Mouse (Mus musculus): Measurements from ENCODE around the gene Tas2r136. TPM values are rescaled to one million over a fixed set of nuclear protein-coding genes. Genes with fewer than 3 reads are reported as not detected.

Tas2r136 gene
- not detected in 2 replicates for polyA plus RNA-seq (2014; fragmentation: Nextera tagmentation; extraction: Ambion mirVana)

DNA sequence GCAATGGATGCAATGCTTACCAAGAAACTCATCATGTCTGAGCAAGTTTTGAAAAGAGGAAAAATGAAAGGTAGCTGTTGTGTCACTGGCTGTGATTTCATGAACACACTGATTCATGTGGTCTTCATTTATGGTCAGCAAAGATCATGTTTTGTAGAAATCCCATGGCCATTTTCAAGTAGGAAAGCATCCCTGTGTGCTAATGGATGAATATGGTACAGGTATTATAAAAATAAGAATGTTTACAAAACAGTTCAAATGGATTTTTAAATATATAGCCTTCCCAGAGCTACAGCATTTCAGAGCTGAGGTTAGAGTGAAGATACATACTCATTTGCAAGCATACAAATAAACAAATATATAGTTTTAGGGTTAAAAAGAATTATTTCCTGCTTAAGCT, at the start of gene Tas2r136:
TSS of gene Tas2r136 (minus strand) at position 101 of the 400 bp plus-strand sequence.
- H3K9me3 ChIP-seq (ENCODE audit: control insufficient read depth, low read length) = no peaks in the 10 kb centered on the region
- no peak within 1 kb of the TSS for H3K9ac ChIP-seq (ENCODE audit: low read length)
- H3K36me3 ChIP-seq (ENCODE audit: control insufficient read depth, insufficient read depth, low read length) = no peaks in the 10 kb centered on the region
- no peak within 1 kb of the TSS for H3K4me2 ChIP-seq (ENCODE audit: low read length)
- H3K27me3 ChIP-seq (ENCODE audit: control insufficient read depth, insufficient read depth, low read length) = no peaks in the 10 kb centered on the region
- H3K4me3 ChIP-seq (ENCODE audit: control insufficient read depth in 1 of 2, insufficient read depth in 1 of 2, low read depth in 1 of 2, low read length in 2 of 2) = no peak within 1 kb of the TSS
- no peak for ATAC-seq (ENCODE audit: insufficient number of reproducible peaks, insufficient read depth, low FRiP score, low read depth)
- H3K4me1 ChIP-seq (ENCODE audit: control insufficient read depth in 2 of 2, insufficient read depth in 2 of 2, low read length in 2 of 2) = no peaks in the 10 kb centered on the region
- no peak within 1 kb of the TSS for H3K27ac ChIP-seq (replicated peaks in 1 of 2; ENCODE audit: control insufficient read depth in 1 of 2, insufficient read depth in 1 of 2, low read depth in 2 of 2, low read length in 2 of 2)

DNA sequence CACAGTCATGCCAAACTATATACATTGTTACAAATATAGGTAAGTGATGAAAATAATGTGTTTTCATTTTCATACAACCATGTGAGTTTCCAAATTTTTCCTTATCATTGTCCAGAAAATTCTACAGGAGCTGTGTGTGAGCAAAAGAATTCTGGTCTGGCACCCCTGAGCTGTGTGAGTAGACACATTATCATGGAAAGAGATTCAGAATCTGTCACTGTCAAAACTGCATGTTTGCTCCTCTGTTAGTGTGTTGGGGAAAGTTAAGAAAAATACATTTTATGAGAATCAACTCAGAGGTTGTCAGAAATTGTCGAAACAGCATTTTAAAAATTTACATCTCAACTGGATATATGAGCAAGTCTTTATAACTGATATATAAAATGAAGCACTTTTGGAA, 24.6 kb upstream of the Tas2r136 start, which contains the start of gene Tas2r117:
TSS of gene Tas2r117 (plus strand) at position 301 of the 400 bp plus-strand sequence.
- Histone ChIP-seq H3K4me2 (ENCODE audit: low read length) (no peak within 1 kb of the TSS), H3K36me3 (ENCODE audit: control insufficient read depth, insufficient read depth, low read length) (no peaks in the 10 kb centered on the region), H3K9ac (ENCODE audit: low read length) (no peak within 1 kb of the TSS), H3K27me3 (ENCODE audit: control insufficient read depth, insufficient read depth, low read length) (no peaks in the 10 kb centered on the region), H3K4me1 (ENCODE audit: control insufficient read depth in 2 of 2, insufficient read depth in 2 of 2, low read length in 2 of 2) (no peaks in the 10 kb centered on the region), H3K9me3 (ENCODE audit: control insufficient read depth, low read length) (no peaks in the 10 kb centered on the region), H3K27ac (replicated peaks in 1 of 2; ENCODE audit: control insufficient read depth in 1 of 2, insufficient read depth in 1 of 2, low read depth in 2 of 2, low read length in 2 of 2) (no peak within 1 kb of the TSS), H3K4me3 (ENCODE audit: control insufficient read depth in 1 of 2, insufficient read depth in 1 of 2, low read depth in 1 of 2, low read length in 2 of 2) (no peak within 1 kb of the TSS)
- WGBS = 76% methylated on average over 1 of the region's 1 CpGs
- ATAC-seq (ENCODE audit: insufficient number of reproducible peaks, insufficient read depth, low FRiP score, low read depth) = no peak

- H3K9me3 ChIP-seq (ENCODE audit: control insufficient read depth, low read length) = peaks cover 9% of the 10 kb centered on the region; the same call in 1 of the 2 replicates
- no peak overlapping the region for H3K4me2 ChIP-seq (ENCODE audit: low read length)
- 30% methylated on average over 1 of the region's 1 CpGs for WGBS
- no peak overlapping the region for H3K27ac ChIP-seq (replicated peaks in 1 of 2; ENCODE audit: control insufficient read depth in 1 of 2, insufficient read depth in 1 of 2, low read depth in 2 of 2, low read length in 2 of 2)
- no peaks in the 10 kb centered on the region for H3K36me3 ChIP-seq (ENCODE audit: control insufficient read depth, insufficient read depth, low read length)
- no peak overlapping the region for H3K9ac ChIP-seq (ENCODE audit: low read length)
- ATAC-seq (ENCODE audit: insufficient number of reproducible peaks, insufficient read depth, low FRiP score, low read depth) = no peak
- H3K27me3 ChIP-seq (ENCODE audit: control insufficient read depth, insufficient read depth, low read length) = no peaks in the 10 kb centered on the region
- H3K4me3 ChIP-seq (ENCODE audit: control insufficient read depth in 1 of 2, insufficient read depth in 1 of 2, low read depth in 1 of 2, low read length in 2 of 2) = no peak overlapping the region
- no peaks in the 10 kb centered on the region for H3K4me1 ChIP-seq (ENCODE audit: control insufficient read depth in 2 of 2, insufficient read depth in 2 of 2, low read length in 2 of 2)
Observed at GRCm38 (mm10) chr6:132795393-132795792, 17.4 kb upstream of the Tas2r136 start.

DNA sequence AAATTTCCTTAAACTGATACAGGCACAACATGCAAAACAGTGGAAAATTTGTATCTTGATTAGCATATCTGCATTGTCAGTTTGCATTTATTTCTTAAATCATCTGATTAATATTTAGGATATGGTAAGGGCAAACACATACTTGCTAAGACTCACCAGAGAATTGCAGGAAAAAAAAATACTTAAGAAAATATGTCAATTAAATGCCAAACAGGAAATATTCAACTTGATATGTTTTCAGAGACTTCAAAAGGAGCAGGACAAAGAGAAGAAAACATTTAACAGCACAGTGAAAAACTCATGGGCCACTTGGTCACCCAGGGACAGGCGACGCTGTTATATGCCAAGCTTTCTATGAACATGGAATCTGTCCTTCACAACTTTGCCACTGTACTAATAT, 16.1 kb downstream of the Tas2r136 start, which contains the start of gene Tas2r102:
TSS of gene Tas2r102 (plus strand) at position 301 of the 400 bp plus-strand sequence.
- no peaks in the 10 kb centered on the region for H3K9me3 ChIP-seq (ENCODE audit: control insufficient read depth, low read length)
- no peak for ATAC-seq (ENCODE audit: insufficient number of reproducible peaks, insufficient read depth, low FRiP score, low read depth)
- 89% methylated on average over 2 of the region's 2 CpGs for WGBS
- H3K27me3 ChIP-seq (ENCODE audit: control insufficient read depth, insufficient read depth, low read length) = no peaks in the 10 kb centered on the region
- H3K27ac ChIP-seq (replicated peaks in 1 of 2; ENCODE audit: control insufficient read depth in 1 of 2, insufficient read depth in 1 of 2, low read depth in 2 of 2, low read length in 2 of 2) = no peak within 1 kb of the TSS
- H3K9ac ChIP-seq (ENCODE audit: low read length) = no peak within 1 kb of the TSS
- H3K4me2 ChIP-seq (ENCODE audit: low read length) = no peak within 1 kb of the TSS
- H3K4me3 ChIP-seq (ENCODE audit: control insufficient read depth in 1 of 2, insufficient read depth in 1 of 2, low read depth in 1 of 2, low read length in 2 of 2) = no peak within 1 kb of the TSS
- H3K36me3 ChIP-seq (ENCODE audit: control insufficient read depth, insufficient read depth, low read length) = no peaks in the 10 kb centered on the region
- no peaks in the 10 kb centered on the region for H3K4me1 ChIP-seq (ENCODE audit: control insufficient read depth in 2 of 2, insufficient read depth in 2 of 2, low read length in 2 of 2)

DNA sequence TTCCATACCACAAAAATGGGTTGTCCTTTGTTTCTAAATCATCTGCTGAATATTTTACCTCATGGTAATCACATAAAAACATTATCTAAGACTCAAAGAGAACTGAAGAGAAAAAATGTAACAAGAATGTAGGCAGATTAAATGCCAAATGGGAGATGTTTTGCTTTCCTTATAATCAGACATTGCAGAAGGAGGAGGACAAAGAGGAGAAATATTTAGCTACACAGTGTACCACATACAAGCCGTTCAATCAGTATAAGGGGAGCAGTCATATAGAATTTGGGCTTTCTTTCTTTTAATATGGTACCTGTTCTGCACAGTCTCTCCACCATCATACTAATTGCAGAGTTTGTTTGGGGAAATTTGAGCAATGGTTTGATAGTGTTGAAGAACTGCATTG, 23.5 kb downstream of the Tas2r136 start, which contains the start of gene Tas2r124:
TSS of gene Tas2r124 (plus strand) at position 301 of the 400 bp plus-strand sequence.
- Histone ChIP-seq H3K9me3 (ENCODE audit: control insufficient read depth, low read length) (no peaks in the 10 kb centered on the region), H3K36me3 (ENCODE audit: control insufficient read depth, insufficient read depth, low read length) (no peaks in the 10 kb centered on the region), H3K9ac (ENCODE audit: low read length) (no peak within 1 kb of the TSS), H3K4me1 (ENCODE audit: control insufficient read depth in 2 of 2, insufficient read depth in 2 of 2, low read length in 2 of 2) (no peaks in the 10 kb centered on the region), H3K27me3 (ENCODE audit: control insufficient read depth, insufficient read depth, low read length) (no peaks in the 10 kb centered on the region), H3K4me3 (ENCODE audit: control insufficient read depth in 1 of 2, insufficient read depth in 1 of 2, low read depth in 1 of 2, low read length in 2 of 2) (no peak within 1 kb of the TSS), H3K27ac (replicated peaks in 1 of 2; ENCODE audit: control insufficient read depth in 1 of 2, insufficient read depth in 1 of 2, low read depth in 2 of 2, low read length in 2 of 2) (no peak within 1 kb of the TSS), H3K4me2 (ENCODE audit: low read length) (no peak within 1 kb of the TSS)
- WGBS = 78% methylated on average over 1 of the region's 1 CpGs
- no peak for ATAC-seq (ENCODE audit: insufficient number of reproducible peaks, insufficient read depth, low FRiP score, low read depth)

- H3K4me2 ChIP-seq (ENCODE audit: low read length) = no peak overlapping the region
- no peaks in the 10 kb centered on the region for H3K36me3 ChIP-seq (ENCODE audit: control insufficient read depth, insufficient read depth, low read length)
- H3K9me3 ChIP-seq (ENCODE audit: control insufficient read depth, low read length) = no peaks in the 10 kb centered on the region
- H3K4me1 ChIP-seq (ENCODE audit: control insufficient read depth in 2 of 2, insufficient read depth in 2 of 2, low read length in 2 of 2) = no peaks in the 10 kb centered on the region
- ATAC-seq (ENCODE audit: insufficient number of reproducible peaks, insufficient read depth, low FRiP score, low read depth) = no peak
- no peak overlapping the region for H3K4me3 ChIP-seq (ENCODE audit: control insufficient read depth in 1 of 2, insufficient read depth in 1 of 2, low read depth in 1 of 2, low read length in 2 of 2)
- H3K27ac ChIP-seq (replicated peaks in 1 of 2; ENCODE audit: control insufficient read depth in 1 of 2, insufficient read depth in 1 of 2, low read depth in 2 of 2, low read length in 2 of 2) = no peak overlapping the region
- H3K27me3 ChIP-seq (ENCODE audit: control insufficient read depth, insufficient read depth, low read length) = no peaks in the 10 kb centered on the region
- 42% methylated on average over 2 of the region's 2 CpGs for WGBS
- H3K9ac ChIP-seq (ENCODE audit: low read length) = no peak overlapping the region
Observed at GRCm38 (mm10) chr6:132750206-132750605, 27.8 kb downstream of the Tas2r136 start.

DNA sequence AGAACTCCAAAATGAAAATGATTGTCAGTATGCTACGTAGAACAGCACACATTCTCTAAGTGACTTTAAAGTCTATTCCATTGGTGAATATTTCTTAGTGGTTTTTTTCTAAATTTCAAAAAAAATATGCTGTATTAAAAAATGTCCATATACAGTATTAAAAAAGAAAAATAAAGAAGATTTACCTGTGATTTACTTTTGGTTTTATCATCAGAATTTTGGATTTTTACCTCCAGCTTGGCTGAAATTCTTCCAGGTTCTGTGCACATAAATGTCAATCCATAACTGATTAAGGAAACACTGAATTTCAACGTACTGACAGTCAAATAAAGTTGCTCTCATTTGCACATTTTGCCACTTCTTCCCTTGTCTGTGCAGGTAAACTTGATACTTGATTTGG, 40.0 kb downstream of the Tas2r136 start, which contains the start of gene Tas2r115:
TSS of gene Tas2r115 (minus strand) at position 101 of the 400 bp plus-strand sequence.
- Histone ChIP-seq H3K9ac (ENCODE audit: low read length) (no peak within 1 kb of the TSS), H3K9me3 (ENCODE audit: control insufficient read depth, low read length) (no peaks in the 10 kb centered on the region), H3K27ac (replicated peaks in 1 of 2; ENCODE audit: control insufficient read depth in 1 of 2, insufficient read depth in 1 of 2, low read depth in 2 of 2, low read length in 2 of 2) (no peak within 1 kb of the TSS), H3K27me3 (ENCODE audit: control insufficient read depth, insufficient read depth, low read length) (no peaks in the 10 kb centered on the region), H3K36me3 (ENCODE audit: control insufficient read depth, insufficient read depth, low read length) (no peaks in the 10 kb centered on the region), H3K4me1 (ENCODE audit: control insufficient read depth in 2 of 2, insufficient read depth in 2 of 2, low read length in 2 of 2) (no peaks in the 10 kb centered on the region), H3K4me3 (ENCODE audit: control insufficient read depth in 1 of 2, insufficient read depth in 1 of 2, low read depth in 1 of 2, low read length in 2 of 2) (no peak within 1 kb of the TSS), H3K4me2 (ENCODE audit: low read length) (no peak within 1 kb of the TSS)
- no peak for ATAC-seq (ENCODE audit: insufficient number of reproducible peaks, insufficient read depth, low FRiP score, low read depth)
- WGBS = 61% methylated on average over 2 of the region's 2 CpGs

Data from heart, embryonic 14.5 days (tissue).